Mouse (Mus musculus) c-Kit-positive CD71-positive TER-119-positive erythroid progenitor cells, embryonic 14.5 days (primary cell): ENCODE results near the gene Tsc22d1.

ENCODE experiments used
- DNase-seq: peaks from one replicate; pipeline ENCODE4 v3.0.0-alpha.2; 2013; ENCODE audit warnings: low spot score

The Tsc22d1 gene

DNA sequence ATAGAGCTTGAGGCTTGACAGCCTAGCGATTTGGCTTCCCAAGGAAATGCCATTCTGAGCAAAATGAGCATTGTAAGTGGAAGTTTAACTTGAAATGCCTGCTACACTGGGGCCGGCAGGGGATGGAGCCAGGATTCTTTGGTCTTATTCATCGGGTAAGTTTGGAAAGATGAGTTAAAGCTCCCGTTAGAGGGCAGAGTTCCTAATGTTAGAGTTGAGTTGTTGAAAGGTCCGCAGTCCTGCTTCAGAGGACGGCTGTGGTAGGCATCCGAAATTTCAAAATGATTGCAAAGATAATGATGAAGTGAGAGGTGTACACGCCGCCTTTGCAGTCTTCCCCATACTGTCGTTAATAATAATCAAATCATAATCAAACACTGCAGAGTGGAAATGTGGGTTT, 27.4 kb downstream of the Tsc22d1 start:
- DNase-seq, result no peak

DNA sequence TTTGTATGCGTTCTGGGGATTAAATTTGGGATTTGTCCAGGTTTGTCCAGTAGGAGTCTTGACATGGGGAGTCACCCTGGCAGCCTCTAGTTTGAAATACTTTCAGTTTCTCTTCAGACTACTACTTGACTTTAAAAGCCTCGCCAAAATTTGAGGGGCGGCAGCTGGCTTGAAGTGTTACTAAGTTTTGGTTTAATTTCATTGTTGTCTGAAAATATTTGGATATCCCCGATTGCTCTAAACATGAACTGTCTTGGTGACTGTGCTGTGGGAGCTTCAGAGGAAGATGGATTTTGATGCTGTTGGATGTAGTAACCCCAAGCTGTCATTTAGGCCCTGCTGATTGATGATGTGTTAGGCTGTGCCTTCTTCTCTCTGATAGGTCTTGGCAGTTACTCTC, 34.2 kb downstream of the Tsc22d1 start:
- DNase-seq, result no peak

- no peak for DNase-seq
Measured at GRCm38 (mm10) chr14:76451011-76451410, 36.2 kb downstream of the Tsc22d1 start.

GRCm38 (mm10) chr14:76452751-76453360, 38.1 kb downstream of the Tsc22d1 start:
- DNase-seq, result no peak

- DNase-seq, result no peak
Measured at GRCm38 (mm10) chr14:76454673-76455072, 39.9 kb downstream of the Tsc22d1 start.

GRCm38 (mm10) chr14:76455159-76455558, 40.4 kb downstream of the Tsc22d1 start:
- DNase-seq, result no peak

GRCm38 (mm10) chr14:76457696-76458095, 42.9 kb downstream of the Tsc22d1 start:
- no peak for DNase-seq

GRCm38 (mm10) chr14:76460181-76460580, 45.4 kb downstream of the Tsc22d1 start:
- DNase-seq, result no peak

DNA sequence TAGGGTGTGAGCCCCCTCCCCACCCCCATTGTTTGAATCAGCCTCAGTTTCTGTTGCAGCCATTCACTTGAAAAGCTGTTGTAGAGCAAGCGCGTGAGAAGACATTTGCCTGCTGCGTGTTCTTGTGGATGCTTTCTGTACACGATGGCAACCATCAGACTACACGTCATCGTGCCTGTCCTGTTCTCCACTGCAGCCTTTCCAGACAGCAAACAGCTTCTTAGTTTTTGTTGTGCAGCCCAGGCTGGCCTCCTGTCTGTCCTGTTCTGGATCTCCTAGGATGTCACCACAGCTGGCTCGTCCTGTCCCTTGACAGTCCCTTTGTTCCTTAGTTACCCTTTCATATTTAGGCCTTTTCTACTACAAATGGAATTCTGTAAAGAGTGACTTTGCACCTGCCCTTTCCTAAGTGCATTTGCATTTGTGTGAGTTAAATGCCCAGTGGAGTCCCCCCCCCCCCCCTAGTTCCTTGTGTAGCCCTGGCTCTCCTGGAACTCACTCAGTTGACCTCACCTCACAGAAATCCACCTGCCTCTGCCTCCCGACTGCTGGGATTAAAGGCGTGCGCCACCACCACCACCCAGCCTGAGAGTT, 46.5 kb downstream of the Tsc22d1 start:
- DNase-seq, result no peak

- no peak for DNase-seq
Measured at GRCm38 (mm10) chr14:76463414-76464098, 48.8 kb downstream of the Tsc22d1 start.

GRCm38 (mm10) chr14:76464967-76465366, 50.2 kb downstream of the Tsc22d1 start:
- no peak for DNase-seq

GRCm38 (mm10) chr14:76466641-76467323, 52.0 kb downstream of the Tsc22d1 start:
- DNase-seq, result peak; percentile 57

DNA sequence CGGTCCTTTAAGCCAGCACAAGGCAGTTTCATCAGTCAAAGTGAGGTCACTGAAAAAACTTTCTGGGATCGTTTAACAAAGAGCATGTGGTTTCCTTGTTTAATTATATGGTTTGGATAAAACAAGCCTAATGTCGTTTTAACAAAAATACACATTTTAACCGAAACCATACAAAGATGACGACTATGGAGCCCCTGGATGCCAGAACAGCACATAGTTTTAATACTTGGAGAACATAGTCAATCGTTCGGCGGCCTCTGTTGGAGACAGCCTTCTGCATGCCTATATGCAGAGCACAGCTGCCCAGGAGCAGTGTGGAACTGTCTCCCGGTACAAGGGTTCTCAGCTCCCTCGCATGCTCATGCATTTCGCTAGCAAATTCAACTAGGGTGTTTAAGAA, 53.2 kb downstream of the Tsc22d1 start:
- DNase-seq, result no peak

DNA sequence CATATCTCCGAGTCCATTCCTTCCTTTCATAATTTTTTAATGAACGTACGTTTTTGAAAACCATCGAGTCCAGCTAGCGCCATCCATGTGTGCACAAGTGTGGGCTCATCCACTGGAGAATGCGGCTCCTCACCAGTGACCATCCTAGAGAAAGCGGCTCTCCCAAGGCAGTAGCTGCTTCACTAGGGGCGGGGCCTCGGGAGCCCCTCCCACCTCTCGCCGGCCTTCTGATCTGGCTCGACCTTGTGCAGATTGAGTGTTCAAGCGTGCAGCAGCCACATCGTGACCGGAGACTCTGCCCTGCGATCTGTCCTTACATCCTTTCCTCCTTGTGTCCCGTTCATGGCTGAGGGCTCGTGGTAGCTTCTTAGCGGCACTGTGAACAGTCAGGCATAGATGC, 56.5 kb downstream of the Tsc22d1 start:
- DNase-seq, result no peak

DNA sequence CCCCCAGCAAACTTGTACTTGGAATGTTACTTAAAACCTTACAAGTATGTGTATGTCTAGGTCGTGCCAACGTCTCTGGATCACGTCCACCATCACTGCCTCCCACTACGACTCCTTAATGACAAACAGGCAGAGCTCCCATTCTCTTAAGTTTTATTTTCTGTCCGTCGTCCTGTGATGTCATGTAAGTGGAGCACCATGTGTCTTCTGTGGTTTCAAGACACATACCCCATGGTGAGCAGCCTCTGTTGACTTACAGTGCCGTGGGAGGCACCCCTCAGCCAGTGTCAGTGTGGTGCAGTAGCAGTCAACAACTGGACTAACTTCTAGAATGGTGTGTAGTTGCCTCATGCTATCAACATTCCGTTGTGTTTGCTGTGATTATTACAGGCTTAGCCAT, 57.7 kb downstream of the Tsc22d1 start:
- DNase-seq, result no peak

DNA sequence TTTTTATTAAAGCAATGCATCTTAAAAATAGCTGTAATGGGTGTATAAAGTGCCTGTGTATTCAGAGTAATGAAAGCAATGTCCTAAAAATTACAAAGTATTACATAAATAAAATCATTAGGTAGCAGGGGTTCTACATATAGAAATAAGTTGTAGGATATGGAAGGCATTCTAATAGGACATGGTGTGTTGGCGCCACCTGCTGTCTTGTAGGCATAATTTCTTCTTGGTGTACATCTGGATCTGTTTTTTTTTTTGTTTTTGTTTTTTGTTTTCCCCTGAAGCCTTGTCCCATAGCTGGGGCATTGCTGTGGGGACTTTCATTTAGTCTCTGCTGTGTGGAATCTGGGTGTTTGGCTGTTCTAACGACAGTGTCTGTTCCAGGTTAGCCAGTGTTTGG, 58.6 kb downstream of the Tsc22d1 start:
- peak; percentile 65 for DNase-seq

- peak; percentile 25 for DNase-seq
Measured at GRCm38 (mm10) chr14:76474165-76474564, 59.4 kb downstream of the Tsc22d1 start.

DNA sequence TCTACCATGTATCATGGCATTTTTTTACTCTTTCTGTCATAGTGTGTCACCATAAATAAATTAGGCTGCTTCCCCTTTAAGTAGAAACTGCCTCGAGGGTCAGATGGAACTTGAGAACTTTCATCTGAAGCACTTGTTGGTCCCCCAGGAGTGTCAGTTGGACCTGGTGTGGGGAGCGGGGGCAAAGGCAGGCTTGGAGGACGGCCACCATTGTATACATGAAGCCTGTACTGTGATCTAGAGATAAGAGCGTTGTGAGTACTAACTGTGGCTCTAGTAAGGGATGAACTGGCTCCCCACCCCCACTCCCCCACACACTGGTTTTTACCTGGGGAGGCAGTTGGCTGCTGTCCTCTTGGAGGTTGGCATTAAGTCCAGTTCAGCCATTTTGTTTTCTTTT, 62.0 kb downstream of the Tsc22d1 start:
- no peak for DNase-seq

- DNase-seq, result no peak
Measured at GRCm38 (mm10) chr14:76478076-76478475, 63.3 kb downstream of the Tsc22d1 start.

- DNase-seq, result no peak
Measured at GRCm38 (mm10) chr14:76478616-76479015, 63.9 kb downstream of the Tsc22d1 start.

DNA sequence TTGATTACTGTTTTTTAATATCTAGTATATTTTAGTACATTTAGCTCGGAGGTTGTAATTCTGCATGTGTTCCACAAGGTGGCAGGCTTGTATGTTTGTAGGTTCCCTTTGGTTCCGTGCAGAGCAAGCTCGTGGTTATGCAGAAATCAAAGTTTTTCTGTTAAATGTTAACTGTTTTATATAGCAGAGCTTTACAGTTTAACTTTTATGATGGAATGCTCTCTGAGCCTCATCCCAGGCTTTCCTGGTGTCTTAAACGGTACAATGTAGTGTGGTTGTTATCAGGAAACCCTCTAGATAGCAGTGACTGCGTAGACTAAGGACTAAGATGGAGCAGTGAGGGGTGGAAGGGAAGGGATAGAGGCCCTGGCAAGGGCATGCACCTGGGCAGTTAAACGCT, 65.1 kb downstream of the Tsc22d1 start:
- peak; percentile 41 for DNase-seq

GRCm38 (mm10) chr14:76480507-76480906, 65.7 kb downstream of the Tsc22d1 start:
- DNase-seq, result no peak

GRCm38 (mm10) chr14:76483701-76484100, 68.9 kb downstream of the Tsc22d1 start:
- DNase-seq, result no peak
